Mouse (Mus musculus) ovary, postnatal 36 days (tissue): ENCODE data around the gene Zfp184.
"Not testable (repeated sequence)": the region's sequence is repeated elsewhere in the genome, so short reads cannot be mapped to it uniquely, and the experiment has no call there.

Source experiments
- DNase-seq: peaks from one replicate; pipeline ENCODE4 v3.0.0; 2022; ENCODE audit warnings: low spot score, mixed read lengths

The Zfp184 gene

DNA sequence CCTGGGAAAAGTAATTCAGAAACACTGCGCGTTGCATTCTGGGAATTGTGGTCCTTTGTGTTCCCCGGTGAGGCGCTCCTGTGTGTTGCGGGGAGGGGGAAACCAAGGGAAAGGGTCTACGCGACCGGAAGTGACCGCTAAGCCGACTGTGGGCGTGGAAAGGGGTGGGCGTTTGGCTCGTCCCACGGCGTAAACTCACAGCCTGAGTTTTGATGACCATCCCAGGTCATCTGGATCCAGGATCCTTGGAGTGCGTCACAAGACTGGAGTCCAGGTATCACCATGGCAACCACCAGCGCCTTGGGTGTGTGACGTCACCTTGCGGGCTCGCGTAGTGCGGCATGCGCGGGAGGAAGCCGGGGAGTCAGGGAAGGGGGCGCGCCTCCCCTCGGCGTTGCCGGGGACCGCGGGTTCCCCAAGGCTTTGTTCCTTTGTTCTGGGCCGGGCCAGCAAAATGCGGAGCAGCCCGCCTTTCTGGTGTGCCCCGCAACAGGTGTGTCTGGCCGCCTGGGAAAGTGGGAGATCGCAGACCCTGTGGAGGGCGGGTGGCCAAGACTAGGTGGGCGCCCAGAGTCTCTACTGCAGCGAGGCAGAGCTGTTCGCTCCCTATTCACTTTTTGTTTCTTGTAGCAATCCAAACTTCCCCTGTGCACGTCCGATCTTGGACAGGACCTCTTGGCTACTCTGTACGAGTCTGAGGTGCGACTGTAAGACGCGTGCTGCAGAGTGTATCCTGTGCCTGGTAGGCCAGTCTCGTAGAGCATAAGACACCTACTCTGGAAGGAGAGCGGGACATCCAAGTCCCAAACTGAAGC is at the start of gene Zfp184:
TSS of gene Zfp184 (plus strand) at position 169 of the 815 bp plus-strand sequence.
- DNase-seq = peak; percentile 85

DNA sequence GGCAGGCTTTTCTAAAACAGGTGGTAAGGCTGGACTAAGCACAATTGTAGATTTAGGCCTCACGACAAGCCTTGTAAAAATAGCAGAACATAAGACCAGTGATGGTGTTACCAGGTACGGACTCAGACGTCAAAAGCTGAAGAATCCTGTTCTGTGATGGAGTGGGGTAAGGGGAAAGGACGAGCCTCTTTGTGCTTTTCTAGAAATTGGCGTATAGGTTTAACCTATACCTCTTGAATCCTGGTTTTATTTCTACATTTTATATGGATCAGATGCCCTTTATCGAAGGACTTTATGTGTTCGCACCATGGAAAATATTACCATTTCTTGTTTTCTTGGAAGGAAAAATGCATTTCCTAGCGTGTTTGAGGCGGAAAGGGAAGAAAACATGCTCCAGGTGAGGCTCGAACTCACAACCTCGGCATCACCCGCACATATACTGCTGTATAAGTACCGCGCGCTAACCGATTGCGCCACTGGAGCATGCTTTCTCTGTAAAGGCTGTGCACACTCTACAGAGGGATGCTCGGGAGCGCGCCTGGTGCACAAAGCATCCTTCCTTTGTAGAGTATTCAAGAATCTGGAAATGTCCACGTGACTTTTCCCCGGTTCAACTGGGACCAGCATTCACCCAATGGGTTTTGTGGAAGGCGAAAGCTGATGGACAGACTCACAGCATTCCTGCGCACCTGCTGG is 48.2 kb upstream of the Zfp184 start:
- DNase-seq = peak; percentile 30

GRCm38 (mm10) chr13:21897245-21897634 is 47.7 kb upstream of the Zfp184 start:
- DNase-seq = no peak

- not testable (repeated sequence) for DNase-seq
Measured at GRCm38 (mm10) chr13:21900870-21901565, 43.9 kb upstream of the Zfp184 start.

- DNase-seq = no peak
Measured at GRCm38 (mm10) chr13:21903500-21903899, 41.4 kb upstream of the Zfp184 start.

GRCm38 (mm10) chr13:21904090-21904489 is 40.8 kb upstream of the Zfp184 start:
- DNase-seq = not testable (repeated sequence)

DNA sequence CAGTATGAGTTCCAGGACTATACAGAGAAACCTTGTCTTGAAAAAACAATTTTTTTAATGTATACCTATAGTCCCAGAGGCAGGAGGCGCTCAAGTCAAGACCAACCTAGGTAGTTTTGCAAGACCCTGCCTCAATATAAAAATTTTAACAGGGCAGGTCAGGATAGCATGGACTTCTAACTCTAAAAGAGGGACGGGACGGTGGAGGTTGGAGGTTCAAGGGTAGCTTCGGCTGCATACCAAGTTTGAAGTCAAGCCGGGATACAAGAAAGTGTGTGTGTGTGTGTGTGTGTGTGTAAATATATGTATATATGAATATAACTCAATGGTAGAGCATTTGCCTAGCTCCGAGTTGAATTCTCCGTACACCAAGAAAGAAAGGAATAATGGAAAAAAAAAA is 38.6 kb upstream of the Zfp184 start:
- DNase-seq = no peak

GRCm38 (mm10) chr13:21906946-21907806 is 37.7 kb upstream of the Zfp184 start:
- no peak for DNase-seq

- DNase-seq = not testable (repeated sequence)
Measured at GRCm38 (mm10) chr13:21907807-21908155, 37.1 kb upstream of the Zfp184 start.

GRCm38 (mm10) chr13:21910735-21911134 is 34.2 kb upstream of the Zfp184 start:
- no peak for DNase-seq

DNA sequence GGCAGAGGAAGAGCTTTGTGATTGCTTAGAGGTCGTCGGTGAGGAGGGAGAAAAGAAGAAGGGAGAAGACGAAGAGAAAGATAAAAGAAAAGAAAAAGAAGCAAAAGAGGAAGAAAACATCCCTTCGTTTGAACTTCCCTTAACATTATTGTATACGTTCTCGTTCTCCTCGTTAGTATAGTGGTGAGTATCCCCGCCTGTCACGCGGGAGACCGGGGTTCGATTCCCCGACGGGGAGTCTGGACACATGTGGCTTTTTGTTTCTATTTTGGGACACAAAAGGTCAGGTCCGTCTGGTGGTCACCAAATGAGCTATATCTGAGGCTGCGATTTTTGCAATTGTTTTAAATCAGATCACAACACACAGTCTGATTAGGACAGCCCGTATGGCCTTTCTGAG is 33.7 kb upstream of the Zfp184 start:
- DNase-seq = no peak

DNA sequence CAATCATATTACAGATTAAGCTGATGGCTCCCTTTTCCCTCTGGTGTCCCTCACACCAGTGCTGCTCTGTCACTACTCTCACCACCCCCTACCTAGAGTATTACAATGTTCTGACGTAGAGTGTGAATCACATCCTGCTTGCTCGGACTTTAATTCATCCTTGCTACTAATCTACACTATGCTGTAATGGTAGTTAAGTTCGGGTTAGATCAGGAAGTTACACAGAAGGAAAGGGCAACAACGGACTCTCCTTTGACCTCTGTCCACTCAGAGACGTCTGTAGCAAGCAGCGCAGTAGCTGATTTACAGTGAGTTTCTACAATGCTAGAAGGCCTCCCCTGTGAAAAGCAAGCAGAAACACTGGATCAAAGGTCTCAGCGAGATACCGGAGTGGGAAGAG is 31.0 kb upstream of the Zfp184 start:
- no peak for DNase-seq

DNA sequence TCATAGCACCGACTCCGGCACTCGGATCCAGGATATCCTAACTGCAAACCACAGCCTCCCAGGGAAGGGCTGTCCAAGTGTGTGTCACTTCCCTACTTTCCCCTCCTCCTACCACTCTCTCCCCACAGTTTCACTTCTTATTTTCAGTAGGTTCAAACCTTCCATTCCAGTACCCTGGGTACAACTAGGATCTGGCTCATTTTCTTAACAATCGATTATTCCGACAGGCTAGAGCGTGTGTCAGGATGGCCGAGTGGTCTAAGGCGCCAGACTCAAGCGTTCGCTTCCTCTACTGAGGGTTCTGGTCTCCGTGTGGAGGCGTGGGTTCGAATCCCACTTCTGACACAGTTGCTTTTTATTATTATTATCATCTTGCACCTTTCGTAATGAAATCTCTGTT is 30.3 kb upstream of the Zfp184 start:
- no peak for DNase-seq

- DNase-seq = no peak
Measured at GRCm38 (mm10) chr13:21915487-21915886, 29.4 kb upstream of the Zfp184 start.

GRCm38 (mm10) chr13:21916056-21916455 is 28.8 kb upstream of the Zfp184 start:
- no peak for DNase-seq

GRCm38 (mm10) chr13:21917040-21917439 is 27.9 kb upstream of the Zfp184 start:
- no peak for DNase-seq

GRCm38 (mm10) chr13:21917480-21917879 is 27.4 kb upstream of the Zfp184 start:
- DNase-seq = no peak

DNA sequence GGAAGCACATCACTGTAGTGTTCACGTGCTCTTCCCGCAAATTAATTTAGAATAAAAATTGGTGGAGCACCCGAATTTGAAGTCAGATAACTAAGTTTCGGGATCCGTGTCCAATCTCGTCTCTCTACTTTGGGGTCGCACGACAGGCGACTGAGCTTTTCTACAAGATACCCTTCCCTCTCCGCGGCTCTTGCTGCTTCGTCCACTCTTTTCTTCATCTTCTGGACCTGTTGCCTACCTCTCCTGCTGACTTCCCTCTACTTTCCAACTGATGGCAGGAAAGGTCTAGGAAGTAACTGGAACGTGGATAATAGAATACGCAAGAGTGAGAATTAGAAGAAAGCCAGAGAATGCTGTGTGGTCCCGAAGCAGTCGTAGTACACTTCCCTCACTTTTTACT is 26.9 kb upstream of the Zfp184 start:
- no peak for DNase-seq

GRCm38 (mm10) chr13:21918570-21919419 is 26.1 kb upstream of the Zfp184 start:
- peak; percentile 50 for DNase-seq

GRCm38 (mm10) chr13:21919836-21920431 is 25.0 kb upstream of the Zfp184 start:
- DNase-seq = no peak
